Mouse (Mus musculus) limb, embryonic 14.5 days (tissue): ENCODE data around the gene Cntn2. TPM values are rescaled to one million over a fixed set of nuclear protein-coding genes. Genes with fewer than 3 reads are reported as not detected.
A peak's percentile ranks its signal among the peaks of the same experiment; 100 is the strongest.
"Not testable (repeated sequence)": the region's sequence is repeated elsewhere in the genome, so short reads cannot be mapped to it uniquely, and the experiment has no call there.

Source experiments
- ATAC-seq: fragments of 200-750 bp; cut with Nextera tagmentation; 2 replicates; pipeline ENCODE4 v1.8.0; 2017; ENCODE audit warnings: low read depth, moderate number of reproducible peaks, moderate TSS enrichment; ENCODE audit not compliant: low FRiP score
- DNase-seq: peaks from one replicate; pipeline ENCODE4 v3.0.0-alpha.2; 2015; ENCODE audit warnings: low spot score
- H3K27ac ChIP-seq: fragments of 300-500 bp; sonication (generic); replicated peaks from 2 replicates; pipeline ENCODE4 v1.5.1; 2014; ENCODE audit warnings: low read depth, mild to moderate bottlenecking, low read length, moderate library complexity, mixed read lengths
- H3K27me3 ChIP-seq: fragments of 300-500 bp; sonication (generic); 2 replicates; pipeline ENCODE4 v1.6.1; 2014; ENCODE audit warnings: low read length, mixed read lengths; ENCODE audit not compliant: control insufficient read depth, insufficient read depth
- H3K36me3 ChIP-seq: fragments of 300-500 bp; sonication (generic); 2 replicates; pipeline ENCODE4 v1.6.1; 2014; ENCODE audit warnings: mild to moderate bottlenecking, low read length, moderate library complexity, mixed read lengths; ENCODE audit not compliant: control insufficient read depth, insufficient read depth
- H3K4me1 ChIP-seq: fragments of 300-500 bp; sonication (generic); 2 replicates; pipeline ENCODE4 v1.6.1; 2014; ENCODE audit warnings: antibody characterized with exemption, low read length, mixed read lengths; ENCODE audit not compliant: control insufficient read depth, insufficient read depth
- H3K4me2 ChIP-seq: fragments of 300-500 bp; sonication (generic); replicated peaks from 2 replicates; pipeline ENCODE4 v1.6.1; 2014; ENCODE audit warnings: low read depth, mild to moderate bottlenecking, low read length, moderate library complexity; ENCODE audit not compliant: severe bottlenecking
- H3K4me3 ChIP-seq: fragments of 300-500 bp; sonication (generic); replicated peaks from 2 replicates; pipeline ENCODE4 v1.5.1; 2014; ENCODE audit warnings: low read length
- H3K9ac ChIP-seq: fragments of 300-500 bp; sonication (generic); 2 replicates; pipeline ENCODE4 v1.6.1; 2014; ENCODE audit warnings: mild to moderate bottlenecking, low read depth, low read length, moderate library complexity; ENCODE audit not compliant: severe bottlenecking
- H3K9me3 ChIP-seq: fragments of 300-500 bp; sonication (generic); 2 replicates; pipeline ENCODE4 v1.6.1; 2016; ENCODE audit warnings: low read length; ENCODE audit not compliant: control insufficient read depth
- POLR2A ChIP-seq: fragments of 200-500 bp; IDR thresholded peaks from 2 replicates; pipeline ENCODE4 v1.8.0; 2012; ENCODE audit warnings: inconsistent platforms, mild to moderate bottlenecking, moderate library complexity, borderline replicate concordance; ENCODE audit not compliant: insufficient read depth, insufficient read length; ENCODE audit errors: extremely low read depth
- WGBS: fragments of 180-500 bp; shearing (Covaris S2); extraction: QIAGEN DNeasy Blood & Tissue Kit; methylation state at CpG from one replicate; pipeline ENCODE4 v1.1.7; 2014; 5-methylcytosine and 5-hydroxymethylcytosine counted together
- polyA plus RNA-seq, 2 experiments: library from polyadenylated mRNA; depleted of rRNA in 1 of 2; stranded (reverse) in 1 of 2; unstranded in 1 of 2; fragments of >200 nt; fragmentation: Nextera tagmentation in 1 of 2; extraction: Ambion mirVana in 1 of 2; gene quantifications; 2 replicates each; pipeline versions ENCODE4 v1.2.1 to v1.2.3; 2012 to 2014

Gene Cntn2
- polyA plus RNA-seq, 2 experiments: 0.84 to 1.1 TPM

DNA sequence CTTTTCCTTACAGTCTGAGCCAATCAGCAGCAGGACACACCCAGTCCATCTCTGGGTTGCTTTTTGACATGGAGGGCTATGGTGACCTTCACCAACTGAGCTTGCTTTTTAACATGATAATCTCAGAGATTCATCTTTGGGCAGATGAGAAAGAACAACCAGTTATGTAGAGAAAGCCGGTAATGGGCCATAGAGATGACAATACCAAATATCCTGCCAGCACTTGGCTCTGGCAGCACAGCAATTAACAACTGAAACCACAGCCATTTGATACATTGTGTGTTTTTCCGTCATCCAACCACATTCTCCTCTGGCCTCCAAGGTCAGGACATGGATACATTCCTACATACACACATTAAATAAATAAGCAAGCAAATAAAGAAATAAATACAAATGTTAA is 72.0 kb downstream of the Cntn2 start:
- peaks cover 11% of the 10 kb centered on the region; the same call in 1 of the 2 replicates for H3K36me3 ChIP-seq
- DNase-seq: no peak
- H3K4me1 ChIP-seq: no peaks in the 10 kb centered on the region
- WGBS: 88% methylated on average over 2 of the region's 2 CpGs
- no peak overlapping the region for H3K4me3 ChIP-seq
- no peak overlapping the region for H3K4me2 ChIP-seq
- H3K27ac ChIP-seq: no peak overlapping the region
- no peak overlapping the region for H3K9ac ChIP-seq
- H3K27me3 ChIP-seq: no peaks in the 10 kb centered on the region
- H3K9me3 ChIP-seq: no peaks in the 10 kb centered on the region
- no peak for ATAC-seq
- no peak for TF ChIP-seq POLR2A

GRCm38 (mm10) chr1:132470031-132470430 is 73.0 kb downstream of the Cntn2 start:
- H3K4me3 ChIP-seq, H3K27ac ChIP-seq, H3K4me2 ChIP-seq, ATAC-seq, H3K27me3 ChIP-seq, H3K9ac ChIP-seq, H3K4me1 ChIP-seq, H3K9me3 ChIP-seq, DNase-seq: not testable (repeated sequence)
- peaks cover 15% of the 10 kb centered on the region; the same call in 1 of the 2 replicates for H3K36me3 ChIP-seq
- WGBS: 96% methylated on average over 1 of the region's 1 CpGs

GRCm38 (mm10) chr1:132469519-132469918 is 73.5 kb downstream of the Cntn2 start:
- Histone ChIP-seq H3K9me3 (no peaks in the 10 kb centered on the region), H3K36me3 (peaks cover 20% of the 10 kb centered on the region), H3K4me3 (no peak overlapping the region), H3K4me2 (no peak overlapping the region), H3K27me3 (no peaks in the 10 kb centered on the region), H3K4me1 (no peaks in the 10 kb centered on the region), H3K27ac (no peak overlapping the region), H3K9ac (no peak overlapping the region)
- ATAC-seq (no peak), DNase-seq (no peak)
- 93% methylated on average over 7 of the region's 7 CpGs for WGBS
- TF ChIP-seq POLR2A: no peak

DNA sequence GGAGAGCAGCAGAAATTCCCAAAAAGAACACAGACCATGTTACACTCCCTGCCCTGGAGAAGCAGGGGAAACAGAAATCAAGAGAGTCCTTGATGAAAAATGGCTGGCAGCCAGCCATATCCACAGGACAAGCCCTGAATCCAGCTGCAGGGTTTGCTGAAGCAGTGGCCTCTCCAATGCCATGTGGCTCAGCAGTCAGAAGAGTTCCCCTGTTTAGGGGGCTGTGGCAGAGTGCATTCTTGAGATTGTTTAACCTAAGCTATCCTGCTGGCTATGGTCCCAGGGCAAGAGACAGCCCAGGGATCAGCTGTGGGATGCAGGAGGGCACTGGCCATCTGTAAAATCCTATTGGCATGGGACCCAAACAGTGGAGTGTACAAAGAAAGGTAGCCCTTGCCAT is 74.1 kb downstream of the Cntn2 start:
- H3K4me3 ChIP-seq: no peak overlapping the region
- DNase-seq (no peak), ATAC-seq (no peak)
- no peak overlapping the region for H3K4me2 ChIP-seq
- H3K9me3 ChIP-seq: no peaks in the 10 kb centered on the region
- H3K27me3 ChIP-seq: no peaks in the 10 kb centered on the region
- no peak overlapping the region for H3K9ac ChIP-seq
- no peaks in the 10 kb centered on the region for H3K4me1 ChIP-seq
- no peak overlapping the region for H3K27ac ChIP-seq
- TF ChIP-seq POLR2A: no peak
- H3K36me3 ChIP-seq: peaks cover 26% of the 10 kb centered on the region

DNA sequence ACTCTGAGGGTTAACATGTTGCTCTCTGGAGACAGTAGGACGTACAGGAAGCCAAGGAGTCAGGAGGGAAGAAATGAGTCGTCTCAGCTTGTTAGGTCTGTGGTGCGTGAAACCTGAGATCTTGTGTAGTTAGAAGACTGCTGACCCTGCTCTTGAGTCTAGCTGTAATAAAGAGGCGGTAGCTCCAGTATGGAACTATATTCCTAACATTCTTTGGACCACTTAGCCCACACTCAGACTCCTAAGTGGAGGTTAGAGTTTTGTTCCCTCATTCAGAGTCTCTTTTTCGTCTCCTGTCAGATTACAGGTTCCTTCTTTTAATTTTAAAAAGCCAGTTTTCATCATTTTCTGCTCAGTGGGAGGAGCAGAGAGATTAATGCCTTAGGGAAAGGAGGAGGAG is 78.4 kb downstream of the Cntn2 start:
- 50% methylated on average over 5 of the region's 5 CpGs for WGBS
- Histone ChIP-seq H3K27me3 (no peaks in the 10 kb centered on the region), H3K4me2 (no peak overlapping the region), H3K36me3 (peaks cover 59% of the 10 kb centered on the region), H3K4me1 (no peaks in the 10 kb centered on the region), H3K4me3 (no peak overlapping the region), H3K9ac (no peak overlapping the region), H3K27ac (no peak overlapping the region), H3K9me3 (no peaks in the 10 kb centered on the region)
- TF ChIP-seq POLR2A: no peak
- DNase-seq (peak; percentile 23), ATAC-seq (no peak)

Other genes with a start within 250 kb of the Cntn2 start
- gene Klhdc8a, start 244.6 kb downstream of the Cntn2 start, polyA plus RNA-seq (2012; rRNA removed): 0.10 and 0.12 TPM in 2 replicates
- 0.07 and 0.19 TPM in 2 replicates for gene Klhdc8a, start 244.6 kb downstream of the Cntn2 start, polyA plus RNA-seq (2014; fragmentation: Nextera tagmentation; extraction: Ambion mirVana)
- gene Nuak2, start 227.1 kb downstream of the Cntn2 start, polyA plus RNA-seq (2012; rRNA removed): 1.7 and 2.2 TPM in 2 replicates
- 3.3 and 3.4 TPM in 2 replicates for gene Nuak2, start 227.1 kb downstream of the Cntn2 start, polyA plus RNA-seq (2014; fragmentation: Nextera tagmentation; extraction: Ambion mirVana)
- gene Tmcc2, start 152.0 kb downstream of the Cntn2 start, polyA plus RNA-seq (2012; rRNA removed): 18.0 and 24.2 TPM in 2 replicates
- 9.1 and 9.3 TPM in 2 replicates for gene Tmcc2, start 152.0 kb downstream of the Cntn2 start, polyA plus RNA-seq (2014; fragmentation: Nextera tagmentation; extraction: Ambion mirVana)
- 17.1 and 17.8 TPM in 2 replicates for gene Dstyk, start 125.7 kb downstream of the Cntn2 start, polyA plus RNA-seq (2012; rRNA removed)
- gene Dstyk, start 125.7 kb downstream of the Cntn2 start, polyA plus RNA-seq (2014; fragmentation: Nextera tagmentation; extraction: Ambion mirVana): 18.3 and 20.8 TPM in 2 replicates
- 43.6 and 48.1 TPM in 2 replicates for gene Rbbp5, start 65.9 kb downstream of the Cntn2 start, polyA plus RNA-seq (2012; rRNA removed)
- gene Rbbp5, start 65.9 kb downstream of the Cntn2 start, polyA plus RNA-seq (2014; fragmentation: Nextera tagmentation; extraction: Ambion mirVana): 37.4 and 43.6 TPM in 2 replicates
- 3.1 and 3.5 TPM in 2 replicates for gene Tmem81, start 37.0 kb downstream of the Cntn2 start, polyA plus RNA-seq (2012; rRNA removed)
- 1.8 and 2.1 TPM in 2 replicates for gene Tmem81, start 37.0 kb downstream of the Cntn2 start, polyA plus RNA-seq (2014; fragmentation: Nextera tagmentation; extraction: Ambion mirVana)
- 1.0 and 1.1 TPM in 2 replicates for gene Nfasc, start 198.5 kb upstream of the Cntn2 start, polyA plus RNA-seq (2012; rRNA removed)
- gene Nfasc, start 198.5 kb upstream of the Cntn2 start, polyA plus RNA-seq (2014; fragmentation: Nextera tagmentation; extraction: Ambion mirVana): 0.33 and 0.34 TPM in 2 replicates